Mouse (Mus musculus): Measurements from ENCODE around the gene Olfr209.
"Not testable (repeated sequence)": the region's sequence is repeated elsewhere in the genome, so short reads cannot be mapped to it uniquely, and the experiment has no call there.

Gene Olfr209

DNA sequence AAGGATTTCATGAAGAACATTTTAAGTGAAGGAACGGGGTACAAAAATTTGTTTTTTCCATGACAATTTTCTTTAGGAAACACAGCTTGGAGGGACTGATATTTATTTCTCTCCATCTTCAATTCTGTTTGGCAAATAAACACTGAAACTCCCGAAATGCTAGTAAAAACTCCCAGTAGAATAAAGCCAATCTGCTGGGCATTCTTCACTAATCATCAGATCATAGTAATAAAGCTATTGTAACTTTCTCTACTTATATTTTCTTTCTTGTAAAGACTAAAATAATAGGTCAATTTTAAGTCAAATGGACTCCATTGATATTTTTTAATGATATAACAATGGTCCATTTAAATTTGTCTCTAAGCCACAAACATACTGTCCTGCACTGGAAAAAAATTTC lies at the start of gene Olfr209:
Gene Olfr209, minus strand, starts transcription at position 101 of the 400 bp plus-strand sequence.
- DNase-seq (ENCODE audit: low spot score in 2 of 2): no peak

DNA sequence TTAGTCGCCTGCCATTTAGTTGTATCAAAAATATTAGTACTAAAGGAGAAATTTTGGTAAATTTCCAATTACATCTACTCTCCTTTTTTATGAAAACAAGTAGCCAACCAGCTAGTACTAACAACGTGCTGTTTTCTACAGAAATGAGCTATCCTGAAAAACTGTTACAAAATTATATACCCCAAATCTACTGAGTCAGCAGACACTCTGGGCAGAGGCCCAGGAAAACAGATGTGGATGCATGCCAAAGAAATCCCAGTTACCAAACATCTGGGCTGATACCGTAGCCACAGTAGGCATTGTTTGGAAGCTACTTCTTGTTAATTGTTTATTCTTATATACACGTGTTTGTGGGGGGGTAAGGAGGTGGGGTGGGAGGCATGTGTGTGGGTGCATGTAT lies 49.7 kb upstream of the Olfr209 start:
- DNase-seq (ENCODE audit: low spot score in 2 of 2): no peak

DNA sequence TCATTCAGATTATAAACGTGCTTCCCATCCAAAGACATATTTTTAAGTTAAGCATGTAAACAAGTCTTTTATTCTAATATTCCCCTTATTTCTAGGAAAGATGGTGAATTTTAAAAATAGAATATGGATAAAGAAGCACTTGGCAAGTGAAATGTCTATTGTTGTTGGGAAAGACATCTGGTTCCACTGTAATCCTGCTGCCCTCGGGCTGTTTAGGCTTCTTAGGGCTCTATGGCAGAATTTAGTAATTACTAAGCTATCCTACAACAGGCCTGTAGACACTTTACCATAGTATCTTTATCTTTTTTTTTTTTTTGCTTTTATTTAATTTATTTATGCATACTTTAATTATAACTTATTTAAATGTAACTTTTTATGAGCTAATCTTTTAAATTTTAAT lies 46.0 kb upstream of the Olfr209 start:
- no peak for DNase-seq (ENCODE audit: low spot score in 2 of 2)

DNA sequence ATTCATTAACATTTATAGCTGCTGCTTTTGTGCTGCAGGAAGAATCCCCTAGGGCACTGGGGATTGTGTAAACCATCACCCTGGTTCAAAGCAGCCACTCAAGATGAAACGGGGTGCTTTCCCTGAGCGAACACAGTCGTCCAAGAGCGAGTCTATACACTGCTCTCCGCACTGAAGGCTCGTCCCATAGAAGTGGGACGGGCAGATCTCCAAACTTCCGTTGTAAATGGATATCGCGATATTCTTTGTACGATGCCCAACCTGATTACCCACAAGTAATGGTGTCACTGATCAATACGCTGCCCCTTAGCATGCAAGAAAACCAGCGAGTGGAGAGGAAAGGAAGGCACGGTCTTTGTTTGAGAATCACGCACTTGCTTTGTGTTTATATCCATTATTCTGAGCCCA lies 45.6 kb upstream of the Olfr209 start:
- no peak for DNase-seq (ENCODE audit: low spot score in 2 of 2)

DNA sequence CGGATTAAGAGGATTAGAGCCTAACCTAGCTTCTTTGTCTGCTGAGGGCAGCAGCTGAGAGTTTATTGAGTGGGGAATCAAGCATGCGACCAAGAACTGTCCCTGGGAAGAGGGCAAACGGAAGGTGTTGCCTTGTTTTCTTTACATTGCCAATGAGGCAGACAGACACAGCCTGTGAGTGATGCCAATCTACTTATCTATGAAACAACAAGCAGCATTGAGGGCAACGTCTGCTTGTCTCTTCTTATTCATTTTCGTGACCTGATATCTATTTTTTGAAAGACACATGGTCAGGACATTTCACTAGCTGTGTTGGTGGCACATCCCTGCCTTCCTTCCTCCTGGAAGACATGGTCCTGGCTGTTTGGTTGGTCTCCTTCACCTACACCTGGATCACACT lies 43.2 kb upstream of the Olfr209 start, which contains the start of gene Gabrr3:
Gene Gabrr3, plus strand, starts transcription at position 301 of the 400 bp plus-strand sequence.
- no peak for DNase-seq (ENCODE audit: low spot score in 2 of 2)

DNA sequence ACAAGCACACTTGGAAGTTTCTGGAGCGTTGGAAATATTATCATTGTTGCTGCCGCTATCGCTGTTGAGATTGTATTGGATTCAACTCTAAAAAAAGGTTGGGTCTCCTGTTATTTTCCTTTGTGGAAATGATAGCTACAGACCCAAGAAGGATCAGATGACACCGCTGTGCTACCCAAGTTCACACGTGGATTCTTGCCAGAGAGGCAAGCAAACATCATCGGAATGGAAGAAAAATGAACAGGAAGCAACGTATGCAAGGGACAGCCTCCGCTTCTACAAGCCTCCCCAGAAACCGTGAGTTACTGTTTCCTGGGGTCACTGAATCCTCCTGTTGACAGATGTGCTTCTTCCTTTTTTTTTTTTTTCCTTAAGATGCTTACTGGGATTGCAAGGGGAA lies 41.0 kb upstream of the Olfr209 start:
- no peak for DNase-seq (ENCODE audit: low spot score in 2 of 2)

DNA sequence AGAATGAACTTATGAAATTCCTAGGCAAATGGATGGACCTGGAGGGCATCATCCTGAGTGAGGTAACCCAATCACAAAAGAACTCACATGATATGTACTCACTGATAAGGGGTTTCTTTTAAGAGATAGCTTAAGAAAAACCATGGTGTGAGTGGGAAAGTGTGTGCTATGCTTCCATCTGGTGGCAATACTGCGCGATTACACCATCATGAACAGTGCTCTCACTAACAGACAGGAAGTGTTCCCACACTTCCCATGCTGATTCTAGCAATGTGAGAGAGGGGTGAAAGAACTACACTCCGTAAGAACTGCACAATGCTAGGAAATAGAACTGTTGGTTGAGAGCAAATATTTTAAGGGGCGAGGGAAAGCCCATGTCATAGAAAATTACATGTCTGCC lies 39.9 kb upstream of the Olfr209 start:
- no peak for DNase-seq (ENCODE audit: low spot score in 2 of 2)

DNA sequence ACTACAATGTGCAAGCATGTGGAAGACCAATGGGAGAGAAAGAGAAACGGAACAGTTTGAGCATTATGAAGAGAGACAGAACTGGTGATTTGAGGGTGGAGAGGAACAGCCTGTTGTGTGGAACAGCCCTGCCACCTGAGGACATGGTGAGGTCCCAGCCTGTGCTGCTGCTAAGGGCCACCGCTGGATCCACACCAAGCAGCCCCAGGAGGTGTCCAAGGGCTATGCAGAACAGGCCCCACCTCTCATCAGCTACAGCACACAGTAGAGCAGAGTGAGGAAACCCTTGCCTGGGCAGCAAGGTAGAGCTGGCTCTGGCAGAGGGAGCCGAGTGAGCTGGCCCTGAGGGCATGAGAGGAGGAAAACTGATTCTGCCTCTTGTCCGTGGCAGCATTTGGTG lies 38.2 kb upstream of the Olfr209 start:
- no peak for DNase-seq (ENCODE audit: low spot score in 2 of 2)

DNA sequence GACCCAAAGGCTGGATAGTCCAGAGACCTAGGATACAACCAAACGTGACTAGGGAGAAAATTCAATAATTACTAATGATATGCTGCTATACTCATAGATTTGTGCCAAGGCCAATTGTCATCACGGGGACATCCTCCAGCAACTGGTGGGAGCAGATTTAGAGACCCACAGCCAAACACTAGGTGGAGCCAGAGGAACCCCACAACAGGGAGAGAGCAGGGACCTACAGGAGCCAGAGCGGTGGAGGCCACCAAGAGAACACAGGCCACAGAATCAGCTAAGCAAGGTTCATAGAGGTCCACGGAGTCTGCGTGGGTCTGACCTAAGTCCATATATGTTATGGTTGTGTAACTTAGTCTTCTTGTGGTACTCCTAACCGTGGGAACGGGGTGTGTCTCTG lies 37.3 kb upstream of the Olfr209 start:
- no peak for DNase-seq (ENCODE audit: low spot score in 2 of 2)

DNA sequence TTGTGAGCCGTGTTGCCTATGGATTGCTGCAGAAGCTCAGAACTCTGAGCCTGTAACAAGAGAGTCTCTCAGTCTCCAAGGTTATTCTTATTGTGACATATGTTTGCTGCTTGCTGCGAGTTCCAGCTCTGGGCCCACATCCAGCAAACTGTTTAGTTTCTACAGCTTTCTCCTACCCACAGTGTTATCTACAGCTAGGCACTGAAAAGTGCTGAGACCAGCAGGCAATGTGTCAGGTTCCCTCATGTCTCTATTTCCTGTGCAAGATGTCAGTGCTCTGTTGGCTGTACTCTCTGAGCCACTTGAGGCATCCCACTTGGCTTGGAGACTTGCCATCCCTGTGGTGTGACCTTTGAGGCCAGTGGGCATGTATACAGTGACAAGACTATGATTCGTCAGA lies 29.5 kb upstream of the Olfr209 start:
- no peak for DNase-seq (ENCODE audit: low spot score in 2 of 2)

DNA sequence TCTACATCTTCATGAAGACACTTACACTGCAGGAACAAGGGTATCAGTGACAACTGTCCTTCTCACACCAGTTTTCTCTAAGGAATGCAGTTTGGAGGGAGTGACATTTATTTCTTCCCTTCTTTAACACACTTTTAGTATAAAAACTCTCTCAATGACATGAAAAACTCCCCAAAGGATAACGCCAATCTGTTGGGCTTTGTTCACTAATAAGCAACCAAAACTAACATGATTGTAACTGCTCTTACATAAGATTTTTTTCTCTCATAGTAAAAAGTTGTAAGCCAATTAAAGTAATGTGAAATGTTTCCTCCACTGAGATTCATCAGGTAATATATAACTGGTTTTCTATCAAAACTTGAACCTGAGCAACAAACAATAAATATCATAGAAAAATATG lies 14.6 kb downstream of the Olfr209 start, which contains the start of gene Olfr206:
Gene Olfr206, minus strand, starts transcription at position 101 of the 400 bp plus-strand sequence.
- no peak for DNase-seq (ENCODE audit: low spot score in 2 of 2)

DNA sequence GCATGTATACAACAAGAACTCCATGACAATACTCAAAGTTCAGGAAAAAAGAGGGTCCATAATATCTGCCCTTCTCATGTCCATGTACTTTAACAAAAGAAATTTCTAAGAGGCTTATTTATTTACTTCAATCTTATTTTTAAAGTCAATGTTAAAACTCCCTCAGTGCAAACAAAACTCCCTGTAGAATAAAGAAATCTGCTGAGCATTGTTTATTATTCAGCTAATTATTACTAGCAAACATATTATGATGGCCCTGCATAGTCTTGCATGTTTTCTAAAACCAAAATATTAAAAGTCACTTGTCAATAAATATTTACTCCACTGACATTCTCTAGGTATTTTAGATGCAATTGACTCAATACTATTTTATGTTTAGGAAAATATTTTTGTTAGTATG lies 32.8 kb downstream of the Olfr209 start, which contains the start of gene Olfr205:
Gene Olfr205, minus strand, starts transcription at position 101 of the 400 bp plus-strand sequence.
- DNase-seq (ENCODE audit: low spot score in 2 of 2): no peak

DNA sequence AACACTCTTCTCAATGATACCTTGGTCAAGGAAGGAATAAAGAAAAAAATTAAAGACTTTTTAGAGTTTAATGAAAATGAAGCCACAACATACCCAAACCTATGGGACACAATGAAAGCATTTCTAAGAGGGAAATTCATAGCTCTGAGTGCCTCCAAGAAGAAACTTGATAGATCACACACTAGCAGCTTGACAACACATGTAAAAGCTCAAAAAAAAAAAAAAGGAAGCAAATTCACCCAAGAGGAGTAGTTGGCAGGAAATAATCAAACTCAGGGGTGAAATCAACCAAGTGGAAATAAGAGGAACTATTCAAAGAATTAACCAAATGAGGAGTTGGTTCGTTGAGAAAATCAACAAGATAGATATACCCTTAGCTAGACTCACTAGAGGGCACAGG lies 40.5 kb downstream of the Olfr209 start:
- not testable (repeated sequence) for DNase-seq (ENCODE audit: low spot score in 2 of 2)

DNA sequence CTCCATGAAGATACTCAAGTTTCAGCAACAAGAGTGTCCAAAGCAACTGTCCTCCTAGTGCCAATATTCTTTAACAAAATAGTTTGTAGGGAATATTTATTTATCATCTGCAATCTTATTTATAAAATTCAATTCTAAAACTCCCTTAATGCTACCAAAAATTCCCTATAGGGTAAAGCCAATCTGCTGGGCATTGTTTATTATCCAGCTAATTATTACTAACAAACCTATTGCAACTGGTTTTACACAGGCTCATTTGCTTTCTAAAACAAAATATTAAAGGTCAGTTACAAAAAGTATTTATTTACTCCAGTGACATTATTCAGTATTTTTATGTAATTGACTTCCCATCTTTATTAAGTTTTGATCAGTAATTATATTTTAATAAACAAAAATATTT lies 45.6 kb downstream of the Olfr209 start, which contains the start of gene Olfr204:
Gene Olfr204, minus strand, starts transcription at position 101 of the 400 bp plus-strand sequence.
- no peak for DNase-seq (ENCODE audit: low spot score in 2 of 2)

Data from spleen, postnatal 4 days (tissue).